Mouse (Mus musculus): ENCODE data around the gene Ranbp10. TPM values are rescaled to one million over a fixed set of nuclear protein-coding genes. Genes with fewer than 3 reads are reported as not detected.

Gene Ranbp10
- polyA plus RNA-seq, 1 experiment from 2014 or later: 8.1 TPM

DNA sequence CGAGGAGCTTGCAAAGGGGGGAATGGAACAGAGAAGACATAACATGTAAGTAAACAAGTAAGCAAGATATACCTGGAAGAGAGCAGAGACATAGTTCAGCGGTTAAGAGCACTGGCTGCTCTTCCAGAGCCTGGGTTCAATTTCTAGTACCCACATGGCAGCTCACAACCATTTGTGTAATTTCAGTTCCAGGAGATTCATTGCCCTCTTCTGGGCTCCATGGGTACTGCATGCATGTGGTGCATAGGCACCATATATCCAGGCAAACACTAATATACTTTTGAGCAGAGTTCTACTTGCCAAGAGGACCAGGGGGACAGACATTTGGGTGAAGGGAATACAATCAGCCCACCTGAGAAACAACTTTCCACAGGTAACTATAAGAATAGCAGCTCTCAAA is 38.9 kb downstream of the Ranbp10 start:
- Histone ChIP-seq H3K36me3 (0 out of 2 replicates have a peak, but pooled peaks cover 10% of the 10 kb centered on the region), H3K27ac (no peak overlapping the region), H3K4me2 (no peak overlapping the region), H3K9me3 (replicated peaks) (no peaks in the 10 kb centered on the region), H3K4me1 (replicated peaks) (no peaks in the 10 kb centered on the region), H3K4me3 (no peak overlapping the region), H3K9ac (no peak overlapping the region), H3K27me3 (peaks cover 6% of the 10 kb centered on the region; the same call in 1 of the 2 replicates)
- ATAC-seq (replicated peaks; ENCODE audit: insufficient number of reproducible peaks, insufficient read depth, low FRiP score, low read depth): no peak
- WGBS: 96% methylated on average over 2 of the region's 2 CpGs

- no peak overlapping the region for H3K9ac ChIP-seq
- H3K9me3 ChIP-seq (replicated peaks): no peaks in the 10 kb centered on the region
- no peaks in the 10 kb centered on the region for H3K4me1 ChIP-seq (replicated peaks)
- no peak overlapping the region for H3K27ac ChIP-seq
- ATAC-seq (replicated peaks; ENCODE audit: insufficient number of reproducible peaks, insufficient read depth, low FRiP score, low read depth): no peak
- H3K4me2 ChIP-seq: no peak overlapping the region
- H3K36me3 ChIP-seq: peaks cover 43% of the 10 kb centered on the region
- no peaks in the 10 kb centered on the region for H3K27me3 ChIP-seq
- no peak overlapping the region for H3K4me3 ChIP-seq
- WGBS: 90% methylated on average over 5 of the region's 5 CpGs
Observed at GRCm38 (mm10) chr8:105780298-105780697, 46.9 kb downstream of the Ranbp10 start.

DNA sequence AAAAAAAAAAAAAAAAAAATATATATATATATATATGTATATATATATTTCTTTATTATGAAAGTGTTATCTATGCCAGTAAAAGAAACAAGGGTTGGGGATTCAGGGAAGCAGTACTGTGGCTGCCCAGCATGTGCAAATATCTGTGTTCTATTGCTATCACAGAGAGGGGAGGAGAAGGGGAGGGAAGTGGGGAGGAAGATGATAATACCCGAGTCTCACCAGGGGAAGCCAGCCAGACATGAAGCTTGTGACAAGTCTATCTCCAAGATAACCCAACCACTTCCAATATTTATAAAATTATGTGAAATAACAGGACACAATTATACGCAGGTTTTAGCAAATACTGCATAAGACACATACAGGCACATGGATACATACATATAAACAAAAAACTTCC is 49.3 kb downstream of the Ranbp10 start:
- 69% methylated on average over 2 of the region's 2 CpGs for WGBS
- Histone ChIP-seq H3K4me2 (no peak overlapping the region), H3K27me3 (no peaks in the 10 kb centered on the region), H3K36me3 (peaks cover 68% of the 10 kb centered on the region), H3K9ac (no peak overlapping the region), H3K9me3 (replicated peaks) (no peaks in the 10 kb centered on the region), H3K4me1 (replicated peaks) (no peaks in the 10 kb centered on the region), H3K4me3 (no peak overlapping the region), H3K27ac (no peak overlapping the region)
- ATAC-seq (replicated peaks; ENCODE audit: insufficient number of reproducible peaks, insufficient read depth, low FRiP score, low read depth): no peak

DNA sequence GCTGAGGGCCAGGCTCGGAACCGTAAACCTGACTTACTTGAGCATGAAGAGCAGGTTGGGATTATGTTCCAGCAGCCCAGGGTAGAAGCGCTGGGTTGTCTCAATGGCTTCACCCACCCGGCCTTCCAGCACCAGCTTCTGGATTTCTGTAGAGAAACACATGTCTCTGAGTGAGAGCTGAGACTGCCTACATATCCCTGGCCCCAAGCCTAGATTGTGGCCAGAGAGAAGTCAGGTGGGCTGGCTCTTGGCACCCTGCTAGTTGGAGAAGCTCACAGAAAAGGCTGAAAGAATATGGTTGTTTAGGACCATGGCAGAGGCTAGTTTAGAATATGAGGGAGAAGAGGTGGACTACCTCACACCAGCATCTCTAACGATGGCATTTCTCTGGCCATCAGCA is 52.7 kb downstream of the Ranbp10 start:
- H3K27ac ChIP-seq: no peak overlapping the region
- no peak overlapping the region for H3K4me3 ChIP-seq
- no peak overlapping the region for H3K4me2 ChIP-seq
- H3K4me1 ChIP-seq (replicated peaks): no peaks in the 10 kb centered on the region
- peaks cover 89% of the 10 kb centered on the region for H3K36me3 ChIP-seq
- no peaks in the 10 kb centered on the region for H3K9me3 ChIP-seq (replicated peaks)
- no peaks in the 10 kb centered on the region for H3K27me3 ChIP-seq
- ATAC-seq (replicated peaks; ENCODE audit: insufficient number of reproducible peaks, insufficient read depth, low FRiP score, low read depth): no peak
- H3K9ac ChIP-seq: no peak overlapping the region
- 93% methylated on average over 5 of the region's 5 CpGs for WGBS

DNA sequence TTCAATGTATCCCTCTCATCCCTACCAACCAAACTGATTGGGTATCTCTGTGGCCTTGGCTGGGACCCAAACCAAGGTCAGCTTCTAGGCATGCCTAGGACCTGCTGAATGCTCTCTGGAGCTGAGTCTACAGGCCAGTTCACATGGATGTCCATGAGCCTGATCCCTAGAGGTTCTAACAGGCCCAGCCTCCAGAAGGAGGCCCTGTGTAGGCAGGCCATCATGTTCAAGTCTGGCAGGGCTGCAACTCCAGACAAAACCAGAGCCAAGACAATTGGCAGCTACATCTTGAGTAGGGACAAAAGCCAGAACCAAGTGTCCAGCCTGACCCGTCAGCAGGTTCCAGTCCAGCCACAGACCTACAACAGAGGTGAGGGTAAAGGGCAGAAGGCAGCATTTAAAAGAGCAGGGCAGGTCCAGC is 53.7 kb downstream of the Ranbp10 start:
- H3K4me1 ChIP-seq (replicated peaks): no peaks in the 10 kb centered on the region
- no peaks in the 10 kb centered on the region for H3K9me3 ChIP-seq (replicated peaks)
- H3K27ac ChIP-seq: no peak overlapping the region
- H3K4me3 ChIP-seq: no peak overlapping the region
- no peak overlapping the region for H3K4me2 ChIP-seq
- no peak overlapping the region for H3K9ac ChIP-seq
- H3K27me3 ChIP-seq: no peaks in the 10 kb centered on the region
- no peak for ATAC-seq (replicated peaks; ENCODE audit: insufficient number of reproducible peaks, insufficient read depth, low FRiP score, low read depth)
- WGBS: 84% methylated on average over 1 of the region's 1 CpGs
- peaks cover 87% of the 10 kb centered on the region for H3K36me3 ChIP-seq

- no peaks in the 10 kb centered on the region for H3K9me3 ChIP-seq (replicated peaks)
- no peak overlapping the region for H3K4me2 ChIP-seq
- H3K27me3 ChIP-seq: no peaks in the 10 kb centered on the region
- H3K4me1 ChIP-seq (replicated peaks): no peaks in the 10 kb centered on the region
- H3K36me3 ChIP-seq: peaks cover 75% of the 10 kb centered on the region
- H3K9ac ChIP-seq: no peak overlapping the region
- no peak overlapping the region for H3K27ac ChIP-seq
- no peak for ATAC-seq (replicated peaks; ENCODE audit: insufficient number of reproducible peaks, insufficient read depth, low FRiP score, low read depth)
- no peak overlapping the region for H3K4me3 ChIP-seq
- 90% methylated on average over 12 of the region's 12 CpGs for whole genome bisulfite sequencing
Observed at GRCm38 (mm10) chr8:105771398-105772175, 55.6 kb downstream of the Ranbp10 start.

DNA sequence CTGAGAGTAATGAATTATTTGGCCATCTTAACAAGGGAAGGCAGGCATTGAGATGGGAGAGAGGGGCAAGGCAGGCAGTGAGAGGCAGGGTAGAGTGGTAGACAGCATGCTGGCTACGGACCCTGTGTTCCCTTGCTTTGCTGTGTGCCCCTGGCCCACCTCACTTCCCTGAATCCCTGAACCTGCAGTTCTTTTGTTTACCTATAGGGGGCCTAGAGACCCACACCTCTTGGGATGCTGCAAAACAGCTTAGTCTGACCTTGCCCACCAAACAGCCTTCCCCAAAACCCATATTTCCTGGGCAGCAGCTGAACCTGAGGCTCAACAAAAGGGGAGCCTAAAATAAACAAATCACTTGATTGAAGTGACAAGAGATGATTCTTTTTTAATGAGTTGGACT is 56.5 kb downstream of the Ranbp10 start:
- Histone ChIP-seq H3K27me3 (no peaks in the 10 kb centered on the region), H3K9me3 (replicated peaks) (no peaks in the 10 kb centered on the region), H3K4me3 (no peak overlapping the region), H3K4me2 (no peak overlapping the region), H3K4me1 (replicated peaks) (no peaks in the 10 kb centered on the region), H3K9ac (no peak overlapping the region), H3K36me3 (peaks cover 65% of the 10 kb centered on the region), H3K27ac (no peak overlapping the region)
- WGBS: 85% methylated on average over 1 of the region's 1 CpGs
- no peak for ATAC-seq (replicated peaks; ENCODE audit: insufficient number of reproducible peaks, insufficient read depth, low FRiP score, low read depth)

DNA sequence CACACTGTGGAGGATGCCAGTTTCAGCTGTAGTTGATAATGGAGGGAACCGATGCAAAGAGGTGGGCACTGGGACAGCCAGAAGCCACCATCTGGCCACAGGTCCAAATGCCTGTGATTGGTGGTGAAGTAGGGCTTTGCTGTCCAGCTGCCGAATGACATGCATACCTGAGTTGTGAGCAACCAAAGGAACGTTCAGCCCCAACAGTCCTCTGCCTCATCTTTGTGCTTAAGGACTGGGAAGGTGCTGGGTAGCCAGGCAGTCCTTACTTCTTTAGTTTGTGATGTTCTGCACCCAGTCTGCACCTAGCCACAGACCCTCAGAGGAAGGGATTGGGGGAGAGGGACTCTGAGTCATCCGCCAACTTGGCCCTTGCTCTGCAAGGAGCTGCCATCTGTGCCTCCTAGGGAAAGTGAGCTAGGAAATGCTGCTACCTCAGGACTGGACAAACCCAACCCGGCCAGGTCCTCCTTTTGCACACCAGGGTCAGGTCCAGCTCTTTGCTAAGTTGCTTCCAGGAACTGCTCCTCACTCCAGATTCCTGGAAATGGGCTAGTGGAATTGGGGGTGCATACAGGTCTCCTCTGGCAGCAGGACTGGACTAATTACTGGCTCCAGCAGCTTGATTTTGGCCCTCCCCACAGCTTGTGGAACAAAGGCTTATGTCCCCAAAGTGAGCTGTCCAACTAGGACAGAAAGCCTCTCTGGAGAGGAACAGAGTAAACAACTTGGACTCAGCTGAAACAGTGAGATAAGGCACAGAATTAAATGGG is 58.5 kb downstream of the Ranbp10 start:
- WGBS: 84% methylated on average over 5 of the region's 5 CpGs
- H3K4me2 ChIP-seq: no peak overlapping the region
- no peak overlapping the region for H3K27ac ChIP-seq
- no peaks in the 10 kb centered on the region for H3K27me3 ChIP-seq
- no peaks in the 10 kb centered on the region for H3K9me3 ChIP-seq (replicated peaks)
- no peak overlapping the region for H3K4me3 ChIP-seq
- H3K4me1 ChIP-seq (replicated peaks): no peaks in the 10 kb centered on the region
- H3K36me3 ChIP-seq: peaks cover 46% of the 10 kb centered on the region
- no peak for ATAC-seq (replicated peaks; ENCODE audit: insufficient number of reproducible peaks, insufficient read depth, low FRiP score, low read depth)
- no peak overlapping the region for H3K9ac ChIP-seq

DNA sequence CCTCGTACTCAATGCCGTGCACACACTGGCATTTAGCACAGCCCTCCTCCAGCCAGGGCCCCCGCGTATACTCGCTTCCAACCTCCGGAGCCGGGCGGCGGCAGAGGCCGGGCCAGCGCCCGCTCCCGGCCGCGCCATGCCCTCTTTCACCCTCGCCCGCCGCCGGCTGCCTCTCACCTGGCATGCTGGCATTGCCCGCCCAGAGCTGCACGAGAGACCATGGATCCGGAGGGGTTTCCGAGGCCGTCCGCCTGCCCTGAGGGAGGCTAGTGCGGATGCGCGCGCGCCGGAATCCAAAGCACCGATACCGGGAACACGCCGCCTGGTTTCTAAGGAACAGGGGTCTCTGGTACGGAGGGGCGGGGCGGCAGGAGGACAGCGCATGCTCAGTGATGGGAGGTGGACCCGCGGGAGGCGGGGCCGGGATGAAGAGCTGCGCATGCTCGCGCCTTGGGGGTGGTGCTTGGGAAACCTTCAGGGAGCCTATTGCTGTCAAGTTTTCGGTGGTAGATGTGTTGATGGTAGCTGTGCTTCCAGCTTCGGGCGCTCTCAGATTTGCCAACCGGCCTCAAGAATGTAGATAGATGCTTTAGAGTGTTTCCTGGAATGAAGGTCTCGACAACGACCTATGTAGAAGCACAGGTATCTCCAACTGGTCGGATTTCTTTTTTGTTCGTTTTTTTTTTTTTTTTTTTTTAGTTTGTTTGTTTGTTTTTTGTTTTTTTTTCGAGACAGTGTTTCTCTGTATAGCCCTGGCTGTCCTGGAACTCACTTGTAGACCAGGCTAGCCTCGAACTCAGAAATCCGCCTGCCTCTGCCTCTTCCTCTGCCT is 68.7 kb downstream of the Ranbp10 start, which contains the start of gene Gfod2:
TSS of gene Gfod2 (minus strand) at position 388 of the 832 bp plus-strand sequence.
- Histone ChIP-seq H3K36me3 (no peaks in the 10 kb centered on the region), H3K4me3 (peak within 1 kb of the TSS; percentile 76), H3K9ac (peak within 1 kb of the TSS; percentile 77), H3K27me3 (no peaks in the 10 kb centered on the region), H3K4me1 (replicated peaks) (peaks cover 14% of the 10 kb centered on the region), H3K4me2 (peak within 1 kb of the TSS; percentile 79), H3K9me3 (replicated peaks) (no peaks in the 10 kb centered on the region), H3K27ac (peak within 1 kb of the TSS; percentile 75)
- 3% methylated on average over 57 of the region's 57 CpGs for WGBS
- ATAC-seq (replicated peaks; ENCODE audit: insufficient number of reproducible peaks, insufficient read depth, low FRiP score, low read depth): peak; percentile 98

GRCm38 (mm10) chr8:105757796-105758276 is 69.3 kb downstream of the Ranbp10 start:
- Histone ChIP-seq H3K9ac (peak overlapping the region; percentile 77), H3K9me3 (replicated peaks) (no peaks in the 10 kb centered on the region), H3K4me1 (replicated peaks) (peaks cover 14% of the 10 kb centered on the region), H3K36me3 (no peaks in the 10 kb centered on the region), H3K27ac (peak overlapping the region; percentile 75), H3K27me3 (no peaks in the 10 kb centered on the region), H3K4me2 (peak overlapping the region; percentile 79), H3K4me3 (peak overlapping the region; percentile 76)
- WGBS: 2% methylated on average over 12 of the region's 12 CpGs
- no peak for ATAC-seq (replicated peaks; ENCODE audit: insufficient number of reproducible peaks, insufficient read depth, low FRiP score, low read depth)

DNA sequence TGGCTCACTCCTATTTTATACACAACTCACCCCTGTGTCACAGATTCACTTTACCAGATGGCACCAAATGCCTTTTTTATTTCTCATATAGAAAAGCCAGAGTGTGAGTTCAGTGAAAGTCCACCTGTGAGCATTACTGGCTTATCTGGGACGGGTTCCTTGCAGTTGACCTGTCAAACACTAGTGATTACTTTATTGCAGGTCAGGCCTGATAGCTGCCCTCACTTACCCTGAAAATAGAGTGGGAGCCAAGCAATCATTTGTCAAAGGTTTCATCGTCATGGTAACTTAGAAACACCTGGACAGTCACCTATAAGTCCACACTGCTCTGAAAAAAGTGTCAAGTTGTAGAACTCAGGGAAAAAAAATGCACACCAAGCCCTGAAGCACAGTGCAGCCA is 72.5 kb downstream of the Ranbp10 start:
- no peak overlapping the region for H3K4me3 ChIP-seq
- H3K36me3 ChIP-seq: no peaks in the 10 kb centered on the region
- 75% methylated on average over 2 of the region's 2 CpGs for WGBS
- no peak for ATAC-seq (replicated peaks; ENCODE audit: insufficient number of reproducible peaks, insufficient read depth, low FRiP score, low read depth)
- H3K27me3 ChIP-seq: no peaks in the 10 kb centered on the region
- no peak overlapping the region for H3K9ac ChIP-seq
- H3K4me1 ChIP-seq (replicated peaks): peaks cover 29% of the 10 kb centered on the region
- no peak overlapping the region for H3K4me2 ChIP-seq
- no peaks in the 10 kb centered on the region for H3K9me3 ChIP-seq (replicated peaks)
- no peak overlapping the region for H3K27ac ChIP-seq
